Mouse (Mus musculus) heart, postnatal 25 days (tissue): ENCODE measurements around the gene Acsf2. TPM values are rescaled to one million over a fixed set of nuclear protein-coding genes. Genes with fewer than 3 reads are reported as not detected.

ENCODE experiments used
- total RNA-seq, 2 experiments: library from RNA; stranded (reverse); gene quantifications; 2 replicates each; pipeline ENCODE4 v1.2.3; 2021

Acsf2 gene
- total RNA-seq, 2 experiments from 2014 or later: 16.2 to 18.3 TPM

Other genes with a start within 250 kb of the Acsf2 start
- gene Abcc3, start 208.9 kb downstream of the Acsf2 start, total RNA-seq: 1 to 10 TPM; 2.0 to 2.7 TPM
- 10 to 100 TPM; 15.4 to 21.5 TPM for gene Cacna1g, start 127.7 kb downstream of the Acsf2 start, total RNA-seq
- gene Spata20, start 115.7 kb downstream of the Acsf2 start, total RNA-seq: under 1 TPM; 0.34 to 0.42 TPM
- 10 to 100 TPM; 26.7 to 29.7 TPM for gene Epn3, start 101.9 kb downstream of the Acsf2 start, total RNA-seq
- 1 to 10 TPM in 1 of 2 experiments, under 1 TPM in 1; 0.68 to 1.1 TPM for gene Mycbpap, start 80.1 kb downstream of the Acsf2 start, total RNA-seq
- gene Rsad1, start 52.6 kb downstream of the Acsf2 start, total RNA-seq: 10 to 100 TPM; 11.3 to 11.5 TPM
- 1 to 10 TPM; 1.5 TPM for gene Chad, start 36.8 kb downstream of the Acsf2 start, total RNA-seq
- gene Lrrc59, start 27.9 kb upstream of the Acsf2 start, total RNA-seq: 10 to 100 TPM; 32.1 to 33.4 TPM
- gene Mrpl27, start 51.9 kb upstream of the Acsf2 start, total RNA-seq: 10 to 100 TPM; 61.7 to 63.8 TPM
- under 1 TPM; 0.13 to 0.17 TPM for gene Eme1, start 52.1 kb upstream of the Acsf2 start, total RNA-seq
- gene Xylt2, start 75.6 kb upstream of the Acsf2 start, total RNA-seq: 1 to 10 TPM; 9.6 to 9.7 TPM
- not detected for gene Gm11541, start 102.6 kb upstream of the Acsf2 start, total RNA-seq
- under 1 TPM; 0.59 to 0.86 TPM for gene Cdc34b, start 139.9 kb upstream of the Acsf2 start, total RNA-seq
- gene Tmem92, start 180.8 kb upstream of the Acsf2 start, total RNA-seq: not detected